Mouse (Mus musculus) ES-Bruce4 (cell line): ENCODE measurements at regions not wholly inside any gene's neighbourhood (a gene's known extent, or its start where the extent isn't known, plus 50 kb on each side); places are given as distances from the start of the nearest gene placed in this dataset.

Source experiments
- CTCF ChIP-seq: IDR thresholded peaks from one replicate; pipeline ENCODE4 v1.8.1; 2011; ENCODE audit warnings: low read depth, low read length
- POLR2A ChIP-seq: IDR thresholded peaks from one replicate; pipeline ENCODE4 v1.8.1; 2011; ENCODE audit warnings: low read length; ENCODE audit not compliant: insufficient read depth

- TF ChIP-seq CTCF (no peak), POLR2A (no peak)
These were observed 425.6 kb downstream of the Fam198b start for GRCm38 (mm10) chr3:80309931-80310330.
